8 mouse cellular contexts compared by ENCODE assay signal in genomic region chr1:105780457-105781364, GRCm38 (mm10). TPM values are rescaled to one million over a fixed set of nuclear protein-coding genes. Genes with fewer than 3 reads are reported as not detected.
DNase-seq lines count a peak whose midpoint lies in the region; ATAC-seq and TF ChIP-seq lines count a peak whose summit lies in the region.

Gene Tnfrsf11a (plus strand): TSS chr1:105780718.

- intact Hi-C loops in heart, postnatal 36 days (cut with DNase I): no loop called here

- no peaks in the 10 kb centered on the region for H3K9me3 ChIP-seq in forebrain, embryonic 14.5 days (replicated peaks; ENCODE audit: control insufficient read depth, low read length)
- no peaks in the 10 kb centered on the region for H3K9me3 ChIP-seq in neural tube, embryonic 12.5 days

- DNase-seq in CD4-positive, CD25-positive, alpha-beta regulatory T cell, adult 2 months (ENCODE audit: low read depth, low spot score): peak; percentile 63
- DNase-seq in forebrain, embryonic 14.5 days (ENCODE audit: low spot score): peak; percentile 24
- peak; percentile 72 to 74 for DNase-seq in heart, postnatal 36 days
- DNase-seq in large intestine, adult 2 months (ENCODE audit: low read depth, low spot score): no peak
- DNase-seq in lung, adult 18-20 months: peak; percentile 60 to 69

- no peaks in the 10 kb centered on the region for H3K36me3 ChIP-seq in forebrain, embryonic 14.5 days (ENCODE audit: control insufficient read depth, insufficient read depth, low read length)
- H3K36me3 ChIP-seq in neural tube, embryonic 12.5 days: no peaks in the 10 kb centered on the region
- no peaks in the 10 kb centered on the region for H3K36me3 ChIP-seq in testis, adult 2 months (ENCODE audit: control insufficient read depth, insufficient read depth, low read length)

- TF ChIP-seq POLR2A in testis, adult 2 months (IDR thresholded peaks at IDR 0.05; ENCODE audit: control insufficient read depth, low read depth, low read length): no peak

- H3K27me3 ChIP-seq in forebrain, embryonic 14.5 days (replicated peaks; ENCODE audit: control insufficient read depth, insufficient read depth, low read length): peaks cover 11% of the 10 kb centered on the region; the same call in 1 of the 2 replicates
- H3K27me3 ChIP-seq in neural tube, embryonic 12.5 days (replicated peaks): peaks cover 28% of the 10 kb centered on the region
- no peaks in the 10 kb centered on the region for H3K27me3 ChIP-seq in testis, adult 2 months (ENCODE audit: control insufficient read depth, insufficient read depth, low read length)

- peak; percentile 90 for ATAC-seq in forebrain, embryonic 14.5 days
- ATAC-seq in neural tube, embryonic 12.5 days (ENCODE audit: low FRiP score, low read depth): peak; percentile 75

- WGBS in forebrain, embryonic 14.5 days: 5% methylated on average over 44 of the region's 77 CpGs
- WGBS in large intestine, adult 2 months: 2% methylated on average over 77 of the region's 77 CpGs
- WGBS in neural tube, embryonic 12.5 days: 4% methylated on average over 62 of the region's 77 CpGs

- peaks cover 3% of the 10 kb centered on the region for H3K4me1 ChIP-seq in brown adipose tissue, adult 24 weeks (ENCODE audit: control insufficient read depth, insufficient read depth, insufficient read length, low read length)
- H3K4me1 ChIP-seq in forebrain, embryonic 14.5 days (ENCODE audit: control insufficient read depth, insufficient read depth, low read length): no peaks in the 10 kb centered on the region
- no peaks in the 10 kb centered on the region for H3K4me1 ChIP-seq in neural tube, embryonic 12.5 days
- H3K4me1 ChIP-seq in testis, adult 2 months (ENCODE audit: control insufficient read depth, insufficient read depth, low read length): peaks cover 18% of the 10 kb centered on the region

- TF ChIP-seq CTCF in testis, adult 2 months (IDR thresholded peaks at IDR 0.05; ENCODE audit: control insufficient read depth, insufficient read depth, insufficient replicate concordance, low read depth, low read length): no peak

- peak within 1 kb of the TSS; percentile 73 for H3K4me3 ChIP-seq in brown adipose tissue, adult 24 weeks (ENCODE audit: insufficient read depth, low read depth, low read length)
- H3K4me3 ChIP-seq in forebrain, embryonic 14.5 days (ENCODE audit: low read depth, low read length): peak within 1 kb of the TSS; percentile 49
- peak within 1 kb of the TSS; percentile 50 for H3K4me3 ChIP-seq in neural tube, embryonic 12.5 days
- peak within 1 kb of the TSS; percentile 84 for H3K4me3 ChIP-seq in testis, adult 2 months (ENCODE audit: control insufficient read depth, low read depth, low read length)

- peak within 1 kb of the TSS; percentile 67 for H3K9ac ChIP-seq in forebrain, embryonic 14.5 days (ENCODE audit: low read length)
- peak within 1 kb of the TSS; percentile 55 for H3K9ac ChIP-seq in neural tube, embryonic 12.5 days

- H3K4me2 ChIP-seq in forebrain, embryonic 14.5 days (ENCODE audit: low read length): peak within 1 kb of the TSS; percentile 95
- peak within 1 kb of the TSS; percentile 85 for H3K4me2 ChIP-seq in neural tube, embryonic 12.5 days (replicated peaks)

- peak within 1 kb of the TSS; percentile 17 for H3K27ac ChIP-seq in brown adipose tissue, adult 24 weeks (replicated peaks; ENCODE audit: low read depth, low read length)
- no peak within 1 kb of the TSS for H3K27ac ChIP-seq in forebrain, embryonic 14.5 days (ENCODE audit: low read depth, low read length)
- H3K27ac ChIP-seq in neural tube, embryonic 12.5 days: no peak within 1 kb of the TSS
- H3K27ac ChIP-seq in testis, adult 2 months (ENCODE audit: control insufficient read depth, insufficient read depth, low read depth, low read length): peak within 1 kb of the TSS; percentile 4; the same call in 1 of the 2 replicates

RNA-seq across cellular contexts. Expression of gene Tnfrsf11a, which starts in this region (rescaled TPM):
- 0.67 and 1.1 TPM in 2 replicates for polyA plus RNA-seq in brown adipose tissue, adult 24 weeks (2012; ENCODE audit: insufficient read depth, insufficient read length, missing spikeins)
- 0.17 and 0.37 TPM in 2 replicates for polyA plus RNA-seq in forebrain, embryonic 14.5 days (2014; fragmentation: Nextera tagmentation; extraction: Ambion mirVana)
- 1 to 10 TPM; 1.7 to 1.8 TPM for total RNA-seq in heart, postnatal 36 days (2021)
- polyA plus RNA-seq in large intestine, adult 2 months (2012; rRNA removed): 23.4 and 30.6 TPM in 2 replicates
- polyA plus RNA-seq in neural tube, embryonic 12.5 days (2016; fragmentation: Nextera tagmentation; extraction: Ambion mirVana): 0.36 and 0.65 TPM in 2 replicates
- polyA plus RNA-seq in testis, adult 2 months (2012; rRNA removed): 0.26 and 0.36 TPM in 2 replicates

Comparison
In these comparisons a context has a peak if more than half of its experiments do, and no peak if none do; other contexts are left out.
1. RNA of gene Tnfrsf11a (polyA plus RNA-seq): 23.4 to 30.6 TPM in large intestine, adult 2 months; 0.67 to 1.1 TPM in brown adipose tissue, adult 24 weeks, 0.36 to 0.65 TPM in neural tube, embryonic 12.5 days, 0.17 to 0.37 TPM in forebrain, embryonic 14.5 days and 0.26 to 0.36 TPM in testis, adult 2 months; every median in the first group is over 10 times any median in the second.
2. Peak in DNase-seq, ATAC-seq, H3K4me3 ChIP-seq, H3K9ac ChIP-seq and H3K4me2 ChIP-seq in forebrain, embryonic 14.5 days; RNA of the gene not detected or under 1 TPM.
3. Peak in ATAC-seq, H3K4me3 ChIP-seq, H3K9ac ChIP-seq and H3K4me2 ChIP-seq in neural tube, embryonic 12.5 days; RNA of the gene not detected or under 1 TPM.
4. H3K27ac ChIP-seq: peak in brown adipose tissue, adult 24 weeks (single experiment) and testis, adult 2 months (single experiment); none in forebrain, embryonic 14.5 days (single experiment) and neural tube, embryonic 12.5 days (single experiment).
5. Peak in every context shown above with its lines, with median percentiles within 50 percentile points of each other: H3K4me3 ChIP-seq.